In genomic region chr17:87797688-87798291, GRCm38 (mm10) we compare ENCODE assay signal across 7 mouse cellular contexts. TPM values are rescaled to one million over a fixed set of nuclear protein-coding genes. Genes with fewer than 3 reads are reported as not detected.
DNase-seq lines count a peak whose midpoint lies in the region; ATAC-seq and TF ChIP-seq lines count a peak whose summit lies in the region.

Kcnk12 (minus strand) TSS chr17:87797994.

- H3K4me2 ChIP-seq in forebrain, embryonic 13.5 days: peak within 1 kb of the TSS; percentile 95
- peak within 1 kb of the TSS; percentile 88 for H3K4me2 ChIP-seq in intestine, embryonic 15.5 days (replicated peaks)
- H3K4me2 ChIP-seq in midbrain, postnatal 0 days (ENCODE audit: low read depth, low read length, poor library complexity, severe bottlenecking): peak within 1 kb of the TSS; percentile 91

- peak within 1 kb of the TSS; percentile 46 for H3K4me3 ChIP-seq in brown adipose tissue, adult 24 weeks (ENCODE audit: insufficient read depth, low read depth, low read length)
- H3K4me3 ChIP-seq in forebrain, embryonic 13.5 days: peak within 1 kb of the TSS; percentile 53
- peak within 1 kb of the TSS; percentile 42 for H3K4me3 ChIP-seq in intestine, embryonic 15.5 days (replicated peaks)
- H3K4me3 ChIP-seq in midbrain, postnatal 0 days (ENCODE audit: low read depth, low read length): peak within 1 kb of the TSS; percentile 56

- H3K9ac ChIP-seq in forebrain, embryonic 13.5 days: peak within 1 kb of the TSS; percentile 61
- no peak within 1 kb of the TSS for H3K9ac ChIP-seq in intestine, embryonic 15.5 days
- peak within 1 kb of the TSS; percentile 50 for H3K9ac ChIP-seq in midbrain, postnatal 0 days (replicated peaks; ENCODE audit: low read length, poor library complexity, severe bottlenecking)

- WGBS in forebrain, embryonic 13.5 days: under 1% methylated on average over 38 of the region's 46 CpGs
- under 1% methylated on average over 46 of the region's 46 CpGs for WGBS in intestine, embryonic 15.5 days
- whole genome bisulfite sequencing in midbrain, postnatal 0 days: under 1% methylated on average over 46 of the region's 46 CpGs

- ATAC-seq in forebrain, embryonic 13.5 days: peak; percentile 86
- ATAC-seq in intestine, embryonic 15.5 days: peak; percentile 81
- peak; percentile 47; the same call in 1 of the 2 replicates for ATAC-seq in midbrain, postnatal 0 days (ENCODE audit: low FRiP score)
- ATAC-seq in inflammation-experienced regulatory T-cells, adult 6 months: no peak

- no peak within 1 kb of the TSS for H3K27ac ChIP-seq in brown adipose tissue, adult 24 weeks (replicated peaks; ENCODE audit: low read depth, low read length)
- no peak within 1 kb of the TSS for H3K27ac ChIP-seq in forebrain, embryonic 13.5 days
- H3K27ac ChIP-seq in intestine, embryonic 15.5 days: no peak within 1 kb of the TSS
- H3K27ac ChIP-seq in midbrain, postnatal 0 days (ENCODE audit: low read depth, low read length): no peak within 1 kb of the TSS

- intact Hi-C loops in left cerebral cortex, postnatal 25 days (cut with DNase I): loop anchor here (2.0 to 10.0 kb wide), 6 partner anchors 53 to 473 kb away; partner anchors contain the start of gene Msh2

- H3K27me3 ChIP-seq in forebrain, embryonic 13.5 days: peaks cover 73% of the 10 kb centered on the region
- peaks cover 56% of the 10 kb centered on the region for H3K27me3 ChIP-seq in intestine, embryonic 15.5 days (replicated peaks)
- peaks cover 46% of the 10 kb centered on the region for H3K27me3 ChIP-seq in midbrain, postnatal 0 days (ENCODE audit: insufficient read depth, low read length)

- H3K4me1 ChIP-seq in brown adipose tissue, adult 24 weeks (ENCODE audit: control insufficient read depth, insufficient read depth, insufficient read length, low read length): no peaks in the 10 kb centered on the region
- H3K4me1 ChIP-seq in forebrain, embryonic 13.5 days: peaks cover 32% of the 10 kb centered on the region
- H3K4me1 ChIP-seq in intestine, embryonic 15.5 days (replicated peaks): peaks cover 21% of the 10 kb centered on the region
- H3K4me1 ChIP-seq in midbrain, postnatal 0 days (ENCODE audit: insufficient read depth, low read length): 0 out of 2 replicates have a peak, but pooled peaks cover 5% of the 10 kb centered on the region

- DNase-seq in adrenal gland, adult 18-20 months (ENCODE audit: low spot score in 2 of 2): peak; percentile 31 to 43
- DNase-seq in left cerebral cortex, postnatal 25 days (ENCODE audit: low spot score in 2 of 2): peak; percentile 79 to 86
- peak; percentile 34 for DNase-seq in midbrain, postnatal 0 days (ENCODE audit: low spot score)

- no peaks in the 10 kb centered on the region for H3K36me3 ChIP-seq in forebrain, embryonic 13.5 days (ENCODE audit: poor library complexity, severe bottlenecking)
- H3K36me3 ChIP-seq in intestine, embryonic 15.5 days: no peaks in the 10 kb centered on the region
- H3K36me3 ChIP-seq in midbrain, postnatal 0 days (ENCODE audit: insufficient read depth, low read length): no peaks in the 10 kb centered on the region

- TF ChIP-seq CTCF in midbrain, postnatal 0 days (IDR thresholded peaks at IDR 0.05): peak; percentile 56

- H3K9me3 ChIP-seq in forebrain, embryonic 13.5 days (replicated peaks): no peaks in the 10 kb centered on the region
- H3K9me3 ChIP-seq in intestine, embryonic 15.5 days: no peaks in the 10 kb centered on the region
- H3K9me3 ChIP-seq in midbrain, postnatal 0 days (ENCODE audit: low read length): no peaks in the 10 kb centered on the region

RNA-seq across cellular contexts. Expression of gene Kcnk12, which starts in this region (rescaled TPM):
- under 1 TPM in 1 of 2 experiments, not detected in 1; 0.27 TPM for total RNA-seq in adrenal gland, adult 18-20 months (2021)
- polyA plus RNA-seq in brown adipose tissue, adult 24 weeks (2012; ENCODE audit: insufficient read depth, insufficient read length, missing spikeins): not detected in 2 replicates
- 0.40 and 0.54 TPM in 2 replicates for polyA plus RNA-seq in forebrain, embryonic 13.5 days (2015; fragmentation: Nextera tagmentation; extraction: Ambion mirVana)
- not detected in 2 replicates for polyA plus RNA-seq in intestine, embryonic 15.5 days (2015; fragmentation: Nextera tagmentation; extraction: Ambion mirVana)
- 10 to 100 TPM; 29.0 to 31.2 TPM for total RNA-seq in left cerebral cortex, postnatal 25 days (2021)
- 5.1 and 7.3 TPM in 2 replicates for total RNA-seq in midbrain, postnatal 0 days (2014; rRNA removed)
- 1.9 and 2.3 TPM in 2 replicates for polyA plus RNA-seq in midbrain, postnatal 0 days (2015; fragmentation: Nextera tagmentation; extraction: Ambion mirVana)
- polyA plus RNA-seq in inflammation-experienced regulatory T-cells, adult 6 months (2017; shearing (Covaris generic)): not detected

Comparison
In these comparisons a context has a peak if more than half of its experiments do, and no peak if none do; other contexts are left out.
1. Peak in DNase-seq in adrenal gland, adult 18-20 months; RNA of the gene not detected or under 1 TPM.
2. Peak in ATAC-seq, H3K4me3 ChIP-seq, H3K9ac ChIP-seq and H3K4me2 ChIP-seq in forebrain, embryonic 13.5 days; RNA of the gene not detected or under 1 TPM.
3. Peak in ATAC-seq, H3K4me3 ChIP-seq and H3K4me2 ChIP-seq in intestine, embryonic 15.5 days; RNA of the gene not detected or under 1 TPM.